Mouse (Mus musculus) intestine, embryonic 16.5 days (tissue): ENCODE data around the gene Fbxo44. TPM values are rescaled to one million over a fixed set of nuclear protein-coding genes. Genes with fewer than 3 reads are reported as not detected.
"Not testable (repeated sequence)": the region's sequence is repeated elsewhere in the genome, so short reads cannot be mapped to it uniquely, and the experiment has no call there.

Source experiments
- ATAC-seq: fragments of 200-750 bp; cut with Nextera tagmentation; 2 replicates; pipeline ENCODE4 v1.8.0; 2017; ENCODE audit warnings: moderate TSS enrichment, moderate library complexity
- H3K27ac ChIP-seq: fragments of 300-500 bp; sonication (generic); 2 replicates; pipeline ENCODE4 v1.5.1; 2014; ENCODE audit warnings: mild to moderate bottlenecking, low read length
- H3K27me3 ChIP-seq: fragments of 300-500 bp; sonication (generic); replicated peaks from 2 replicates; pipeline ENCODE4 v1.6.1; 2014; ENCODE audit warnings: low read length, control low read depth, mixed read lengths; ENCODE audit not compliant: control insufficient read depth, insufficient read depth
- H3K36me3 ChIP-seq: fragments of 300-500 bp; sonication (generic); 2 replicates; pipeline ENCODE4 v1.6.1; 2014; ENCODE audit warnings: low read length, control low read depth; ENCODE audit not compliant: control insufficient read depth, insufficient read depth
- H3K4me1 ChIP-seq: fragments of 300-500 bp; sonication (generic); 2 replicates; pipeline ENCODE4 v1.6.1; 2014; ENCODE audit warnings: low read length, control low read depth, mixed read lengths; ENCODE audit not compliant: control insufficient read depth, insufficient read depth
- H3K4me2 ChIP-seq: fragments of 300-500 bp; sonication (generic); 2 replicates; pipeline ENCODE4 v1.6.1; 2014; ENCODE audit warnings: low read depth, low read length, control low read depth
- H3K4me3 ChIP-seq: fragments of 300-500 bp; sonication (generic); 2 replicates; pipeline ENCODE4 v1.5.1; 2014; ENCODE audit warnings: mild to moderate bottlenecking, low read length
- H3K9ac ChIP-seq: fragments of 300-500 bp; sonication (generic); 2 replicates; pipeline ENCODE4 v1.6.1; 2014; ENCODE audit warnings: low read depth, low read length
- H3K9me3 ChIP-seq: fragments of 300-500 bp; sonication (generic); 2 replicates; pipeline ENCODE4 v1.6.1; 2016; ENCODE audit warnings: low read length, control low read depth; ENCODE audit not compliant: control insufficient read depth
- WGBS: fragments of 180-500 bp; shearing (Covaris S2); extraction: QIAGEN DNeasy Blood & Tissue Kit; methylation state at CpG from one replicate; pipeline ENCODE4 v1.1.7; 2014; 5-methylcytosine and 5-hydroxymethylcytosine counted together
- polyA plus RNA-seq: library from polyadenylated mRNA; unstranded; fragments of >200 nt; fragmentation: Nextera tagmentation; extraction: Ambion mirVana; gene quantifications from 2 replicates; pipeline ENCODE4 v1.2.1, GENCODE M21; 2015

Gene Fbxo44
- polyA plus RNA-seq, 1 experiment from 2014 or later = 7.3 TPM

GRCm38 (mm10) chr4:148121982-148122693 lies 38.1 kb downstream of the Fbxo44 start:
- no peak for ATAC-seq
- Histone ChIP-seq H3K9ac (no peak overlapping the region), H3K4me1 (no peaks in the 10 kb centered on the region; the same call in 1 of the 2 replicates), H3K4me3 (no peak overlapping the region), H3K27ac (no peak overlapping the region), H3K27me3 (no peaks in the 10 kb centered on the region), H3K4me2 (no peak overlapping the region), H3K9me3 (peaks cover 3% of the 10 kb centered on the region; the same call in 1 of the 2 replicates), H3K36me3 (no peaks in the 10 kb centered on the region)
- 27% methylated on average over 6 of the region's 6 CpGs for WGBS

DNA sequence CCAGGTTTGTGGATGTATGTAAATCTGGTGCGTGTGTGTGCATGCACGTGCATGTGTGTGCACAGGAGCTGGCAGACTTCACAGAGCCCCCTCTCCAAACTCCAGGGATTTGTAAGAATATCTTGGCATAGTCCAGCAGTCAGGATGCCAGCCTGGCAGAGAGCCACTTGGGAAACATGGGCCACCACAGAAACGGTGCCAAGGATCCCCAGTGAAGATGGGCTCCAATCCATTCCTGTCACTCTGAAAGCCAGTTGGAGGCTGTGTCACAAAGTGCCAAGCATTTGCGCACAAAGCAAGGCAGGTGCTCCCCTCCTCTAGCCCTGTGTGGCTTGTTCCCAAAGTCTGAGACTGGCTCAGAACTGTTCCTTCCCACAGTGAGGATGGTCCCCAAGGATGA lies 38.9 kb downstream of the Fbxo44 start:
- H3K36me3 ChIP-seq = no peaks in the 10 kb centered on the region
- no peak overlapping the region for H3K27ac ChIP-seq
- no peaks in the 10 kb centered on the region for H3K27me3 ChIP-seq
- no peak for ATAC-seq
- no peaks in the 10 kb centered on the region; the same call in 1 of the 2 replicates for H3K4me1 ChIP-seq
- no peak overlapping the region for H3K9ac ChIP-seq
- H3K9me3 ChIP-seq = peaks cover 4% of the 10 kb centered on the region; the same call in 1 of the 2 replicates
- H3K4me2 ChIP-seq = no peak overlapping the region
- H3K4me3 ChIP-seq = no peak overlapping the region
- WGBS = 83% methylated on average over 4 of the region's 4 CpGs

GRCm38 (mm10) chr4:148120555-148120954 lies 39.7 kb downstream of the Fbxo44 start:
- WGBS = 68% methylated on average over 9 of the region's 9 CpGs
- Histone ChIP-seq H3K4me2 (no peak overlapping the region), H3K4me1 (no peaks in the 10 kb centered on the region; the same call in 1 of the 2 replicates), H3K9me3 (peaks cover 4% of the 10 kb centered on the region; the same call in 1 of the 2 replicates), H3K36me3 (no peaks in the 10 kb centered on the region), H3K27ac (no peak overlapping the region), H3K27me3 (no peaks in the 10 kb centered on the region), H3K9ac (no peak overlapping the region), H3K4me3 (no peak overlapping the region)
- ATAC-seq = no peak

GRCm38 (mm10) chr4:148119578-148119977 lies 40.7 kb downstream of the Fbxo44 start:
- not testable (repeated sequence) for H3K9me3 ChIP-seq, H3K4me1 ChIP-seq, H3K9ac ChIP-seq, H3K4me2 ChIP-seq, H3K4me3 ChIP-seq, H3K27me3 ChIP-seq, H3K27ac ChIP-seq, H3K36me3 ChIP-seq, ATAC-seq
- WGBS = 82% methylated on average over 9 of the region's 9 CpGs

- Histone ChIP-seq H3K4me2 (no peak overlapping the region), H3K4me3 (no peak overlapping the region), H3K4me1 (no peaks in the 10 kb centered on the region; the same call in none of the 2 replicates), H3K27ac (no peak overlapping the region), H3K9me3 (peaks cover 4% of the 10 kb centered on the region; the same call in 1 of the 2 replicates), H3K27me3 (0 out of 2 replicates have a peak, but pooled peaks cover 2% of the 10 kb centered on the region), H3K36me3 (no peaks in the 10 kb centered on the region), H3K9ac (no peak overlapping the region)
- no peak for ATAC-seq
- WGBS = 77% methylated on average over 4 of the region's 4 CpGs
Measured at GRCm38 (mm10) chr4:148117392-148117791, 42.9 kb downstream of the Fbxo44 start.

- 70% methylated on average over 4 of the region's 4 CpGs for WGBS
- no peaks in the 10 kb centered on the region; the same call in none of the 2 replicates for H3K4me1 ChIP-seq
- H3K36me3 ChIP-seq = no peaks in the 10 kb centered on the region
- no peak overlapping the region for H3K27ac ChIP-seq
- ATAC-seq = no peak
- no peak overlapping the region for H3K9ac ChIP-seq
- no peak overlapping the region for H3K4me3 ChIP-seq
- H3K9me3 ChIP-seq = peaks cover 4% of the 10 kb centered on the region; the same call in 1 of the 2 replicates
- H3K4me2 ChIP-seq = no peak overlapping the region
- 0 out of 2 replicates have a peak, but pooled peaks cover 2% of the 10 kb centered on the region for H3K27me3 ChIP-seq
Measured at GRCm38 (mm10) chr4:148116657-148117056, 43.6 kb downstream of the Fbxo44 start.

DNA sequence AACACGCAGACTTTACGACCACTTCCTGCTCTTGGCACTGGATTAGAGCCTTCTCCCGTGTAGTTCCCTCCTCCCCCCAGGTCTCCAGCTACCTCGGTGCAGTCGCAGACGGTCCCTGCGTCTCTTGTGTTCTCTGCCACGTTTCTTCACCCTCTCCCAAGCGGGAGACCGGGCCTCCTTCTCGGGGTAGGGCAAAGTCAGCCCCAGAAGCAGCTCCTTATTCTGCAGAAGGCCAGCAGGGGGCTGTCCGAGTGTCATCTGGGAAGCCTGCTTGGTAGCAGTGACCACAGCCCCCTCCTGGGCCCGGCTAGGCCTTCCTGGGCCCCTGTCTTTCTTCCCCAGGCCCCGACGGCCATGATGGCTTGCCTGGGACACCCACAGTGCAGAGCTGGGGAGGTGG lies 44.8 kb downstream of the Fbxo44 start:
- Histone ChIP-seq H3K9ac (peak overlapping the region; percentile 17; the same call in 1 of the 2 replicates), H3K4me1 (no peaks in the 10 kb centered on the region; the same call in none of the 2 replicates), H3K4me3 (no peak overlapping the region), H3K4me2 (peak overlapping the region; percentile 36), H3K27ac (no peak overlapping the region), H3K27me3 (0 out of 2 replicates have a peak, but pooled peaks cover 2% of the 10 kb centered on the region), H3K36me3 (no peaks in the 10 kb centered on the region), H3K9me3 (peaks cover 4% of the 10 kb centered on the region; the same call in 1 of the 2 replicates)
- 5% methylated on average over 15 of the region's 15 CpGs for WGBS
- ATAC-seq = peak; percentile 43

GRCm38 (mm10) chr4:148114758-148115391 lies 45.4 kb downstream of the Fbxo44 start:
- no peak overlapping the region for H3K27ac ChIP-seq
- 5% methylated on average over 15 of the region's 15 CpGs for WGBS

DNA sequence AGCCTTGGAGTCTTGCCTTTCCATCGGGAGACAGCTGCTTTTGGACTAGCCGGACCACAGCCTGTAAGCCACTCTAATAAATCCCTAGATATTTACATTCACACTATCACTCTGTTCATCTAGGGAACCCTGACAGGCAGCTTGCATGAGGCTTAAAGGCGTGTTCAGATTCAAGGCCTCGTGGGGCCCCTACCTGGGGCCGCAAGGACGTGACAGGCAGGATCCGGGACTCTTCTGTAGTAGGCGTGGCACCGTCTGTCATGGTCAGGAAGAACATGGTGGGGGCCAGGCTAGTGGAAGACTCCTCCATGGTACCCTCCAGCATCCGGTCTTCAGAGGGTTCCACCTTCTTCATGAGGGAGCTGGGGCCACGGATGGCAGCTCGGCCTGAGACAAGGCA lies 47.8 kb downstream of the Fbxo44 start:
- peak; percentile 64 for ATAC-seq
- Histone ChIP-seq H3K4me3 (no peak overlapping the region), H3K4me2 (no peak overlapping the region), H3K27me3 (0 out of 2 replicates have a peak, but pooled peaks cover 2% of the 10 kb centered on the region), H3K36me3 (no peaks in the 10 kb centered on the region), H3K27ac (no peak overlapping the region), H3K4me1 (peaks cover 7% of the 10 kb centered on the region), H3K9me3 (peaks cover 4% of the 10 kb centered on the region; the same call in 1 of the 2 replicates), H3K9ac (no peak overlapping the region)
- 68% methylated on average over 12 of the region's 12 CpGs for WGBS

More at GRCm38 (mm10) chr4:148114758-148115391, 45.4 kb downstream of the Fbxo44 start:
- Histone ChIP-seq H3K9ac (no peak overlapping the region), H3K9me3 (peaks cover 4% of the 10 kb centered on the region; the same call in 1 of the 2 replicates), H3K4me2 (peak overlapping the region; percentile 36; the same call in 1 of the 2 replicates), H3K27me3 (0 out of 2 replicates have a peak, but pooled peaks cover 2% of the 10 kb centered on the region), H3K36me3 (no peaks in the 10 kb centered on the region), H3K4me1 (no peaks in the 10 kb centered on the region; the same call in none of the 2 replicates), H3K4me3 (no peak overlapping the region)
- peak; percentile 41; the same call in 1 of the 2 replicates for ATAC-seq
